In genomic region chr10:118056789-118057271, GRCm38 (mm10) we compare ENCODE assay signal across 13 mouse cellular contexts.
A peak's percentile ranks its signal among the peaks of the same experiment; 100 is the strongest.
DNase-seq lines count a peak whose midpoint lies in the region; ATAC-seq and TF ChIP-seq lines count a peak whose summit lies in the region.
"Had no signal": no experiment of that assay in that cellular context is flagged by ENCODE, and none has a peak within 500 bp of the region (broad histone marks: within the 10 kb centered on the region; RNA-seq: fewer than 3 reads in every experiment).

No protein-coding gene starts in this region.

- peaks cover 6% of the 10 kb centered on the region; the same call in 1 of the 2 replicates for H3K4me1 ChIP-seq in lung, adult 2 months (ENCODE audit: control insufficient read depth, insufficient read depth, low read length)
- H3K4me1 ChIP-seq in hindbrain, embryonic 14.5 days (replicated peaks; ENCODE audit: control insufficient read depth, insufficient read depth, low read length): peaks cover 16% of the 10 kb centered on the region; the same call in 1 of the 2 replicates
- peaks cover 5% of the 10 kb centered on the region; the same call in 1 of the 2 replicates for H3K4me1 ChIP-seq in neural tube, embryonic 14.5 days (ENCODE audit: control insufficient read depth, insufficient read depth, low read length)

- no peaks in the 10 kb centered on the region for H3K27me3 ChIP-seq in hindbrain, embryonic 14.5 days (ENCODE audit: control insufficient read depth, insufficient read depth, low read length)
- no peaks in the 10 kb centered on the region for H3K27me3 ChIP-seq in neural tube, embryonic 14.5 days (ENCODE audit: control insufficient read depth, insufficient read depth, low read length)

- no peak overlapping the region; the same call in 1 of the 2 replicates for H3K9ac ChIP-seq in hindbrain, embryonic 14.5 days
- no peak overlapping the region for H3K9ac ChIP-seq in neural tube, embryonic 14.5 days (replicated peaks; ENCODE audit: low read depth, low read length)
- H3K9ac ChIP-seq: liver, postnatal 0 days had no signal

- TF ChIP-seq POLR2A in lung, adult 2 months (IDR thresholded peaks at IDR 0.05; ENCODE audit: borderline replicate concordance, extremely low read depth, low read depth, low read length): no peak

- no peak overlapping the region for H3K4me3 ChIP-seq in lung, adult 2 months (replicated peaks; ENCODE audit: extremely low read depth, low read depth, low read length)
- no peak overlapping the region for H3K4me3 ChIP-seq in hindbrain, embryonic 14.5 days (replicated peaks; ENCODE audit: low read length)
- H3K4me3 ChIP-seq in neural tube, embryonic 14.5 days (ENCODE audit: low read depth, low read length): no peak overlapping the region

- no peaks in the 10 kb centered on the region for H3K36me3 ChIP-seq in hindbrain, embryonic 14.5 days (replicated peaks; ENCODE audit: control insufficient read depth, insufficient read depth)
- no peaks in the 10 kb centered on the region for H3K36me3 ChIP-seq in neural tube, embryonic 14.5 days (ENCODE audit: control insufficient read depth, insufficient read depth, low read length)

- H3K27ac ChIP-seq in hindbrain, embryonic 14.5 days: peak overlapping the region; percentile 73
- H3K27ac ChIP-seq in neural tube, embryonic 14.5 days (ENCODE audit: low read depth, low read length): peak overlapping the region; percentile 31

- TF ChIP-seq CTCF in lung, adult 2 months (IDR thresholded peaks at IDR 0.05; ENCODE audit: insufficient read depth, low read length): no peak

- ATAC-seq in hindbrain, embryonic 14.5 days (ENCODE audit: low FRiP score): peak; percentile 57; the same call in 1 of the 2 replicates
- ATAC-seq in neural tube, embryonic 14.5 days (ENCODE audit: low read depth): peak; percentile 73; the same call in 1 of the 2 replicates
- ATAC-seq: activated CD4-positive, CD25-positive, alpha-beta regulatory T cell, adult 4 months; liver, postnatal 0 days had no signal

- peak; percentile 28 to 63 for DNase-seq in lung, adult 18-20 months
- no peak for DNase-seq in lung, adult 2 months
- DNase-seq in hindbrain, embryonic 14.5 days (ENCODE audit: low spot score): peak; percentile 36
- DNase-seq in lung, postnatal 10 days: peak; percentile 60
- no peak for DNase-seq in cerebellum, adult 11 months
- no peak for DNase-seq in MN1 (ENCODE audit: low spot score)
- DNase-seq: gastrocnemius, postnatal 14 days; heart, postnatal 36 days; layer of hippocampus, postnatal 36 days; liver, postnatal 0 days; spleen, adult 18-20 months had no signal

- WGBS in lung, adult 2 months: 26% methylated on average over 9 of the region's 9 CpGs
- WGBS in hindbrain, embryonic 14.5 days: 29% methylated on average over 9 of the region's 9 CpGs
- 8% methylated on average over 9 of the region's 9 CpGs for WGBS in neural tube, embryonic 14.5 days

- no peaks in the 10 kb centered on the region for H3K9me3 ChIP-seq in hindbrain, embryonic 14.5 days (ENCODE audit: control insufficient read depth, low read length)
- no peaks in the 10 kb centered on the region for H3K9me3 ChIP-seq in neural tube, embryonic 14.5 days (ENCODE audit: control insufficient read depth, low read length)

- peak overlapping the region; percentile 28; the same call in 1 of the 2 replicates for H3K4me2 ChIP-seq in hindbrain, embryonic 14.5 days (replicated peaks)
- H3K4me2 ChIP-seq in neural tube, embryonic 14.5 days (ENCODE audit: low read depth, low read length): peak overlapping the region; percentile 1; the same call in 1 of the 2 replicates

Comparison
In these comparisons a context has a peak if more than half of its experiments do, and no peak if none do; other contexts are left out.
1. DNase-seq: peak in lung, adult 18-20 months (2 of 2), hindbrain, embryonic 14.5 days (single experiment) and lung, postnatal 10 days (single experiment); none in lung, adult 2 months (single experiment), cerebellum, adult 11 months (single experiment) and MN1 (single experiment).